Mouse (Mus musculus): ENCODE results near the gene Erc2.

The Erc2 gene

GRCm38 (mm10) chr14:27622176-27622922 lies at the start of gene Erc2:
Gene Erc2 (plus strand): TSS chr14:27622428.
- DNase-seq = peak; percentile 84 to 92

- DNase-seq = no peak
Measured at GRCm38 (mm10) chr14:27578443-27578842, 43.8 kb upstream of the Erc2 start.

GRCm38 (mm10) chr14:27589616-27590015 lies 32.6 kb upstream of the Erc2 start:
- DNase-seq = peak; percentile 23 to 64

- DNase-seq = no peak
Measured at GRCm38 (mm10) chr14:27592163-27592562, 30.1 kb upstream of the Erc2 start.

GRCm38 (mm10) chr14:27596265-27596664 lies 26.0 kb upstream of the Erc2 start:
- peak; percentile 55 to 78 for DNase-seq

- DNase-seq = peak; percentile 16 to 49
Measured at GRCm38 (mm10) chr14:27602136-27602535, 20.1 kb upstream of the Erc2 start.

- no peak for DNase-seq
Measured at GRCm38 (mm10) chr14:27607419-27607818, 14.8 kb upstream of the Erc2 start.

- no peak for DNase-seq
Measured at GRCm38 (mm10) chr14:27613766-27614165, 8.5 kb upstream of the Erc2 start.

- no peak for DNase-seq
Measured at GRCm38 (mm10) chr14:27617286-27617685, 4.9 kb upstream of the Erc2 start.

GRCm38 (mm10) chr14:27621576-27621975 lies 652 bp upstream of the Erc2 start:
- DNase-seq = no peak

- no peak for DNase-seq
Measured at GRCm38 (mm10) chr14:27622923-27623219, 643 bp downstream of the Erc2 start.

- DNase-seq = peak; percentile 84 to 89
Measured at GRCm38 (mm10) chr14:27623368-27623767, 1.1 kb downstream of the Erc2 start.

GRCm38 (mm10) chr14:27628701-27629100 lies 6.5 kb downstream of the Erc2 start:
- DNase-seq = no peak

- DNase-seq = no peak
Measured at GRCm38 (mm10) chr14:27629369-27630012, 7.3 kb downstream of the Erc2 start.

GRCm38 (mm10) chr14:27630973-27631640 lies 8.9 kb downstream of the Erc2 start:
- DNase-seq = no peak

- no peak for DNase-seq
Measured at GRCm38 (mm10) chr14:27634761-27635160, 12.5 kb downstream of the Erc2 start.

GRCm38 (mm10) chr14:27636556-27636955 lies 14.3 kb downstream of the Erc2 start:
- no peak for DNase-seq

GRCm38 (mm10) chr14:27641382-27641781 lies 19.2 kb downstream of the Erc2 start:
- DNase-seq = no peak

- no peak for DNase-seq
Measured at GRCm38 (mm10) chr14:27642981-27643380, 20.8 kb downstream of the Erc2 start.

GRCm38 (mm10) chr14:27654670-27655069 lies 32.4 kb downstream of the Erc2 start:
- no peak for DNase-seq

GRCm38 (mm10) chr14:27658616-27659015 lies 36.4 kb downstream of the Erc2 start:
- DNase-seq = no peak

- DNase-seq = no peak
Measured at GRCm38 (mm10) chr14:27661466-27661865, 39.2 kb downstream of the Erc2 start.

- no peak for DNase-seq
Measured at GRCm38 (mm10) chr14:27662251-27662650, 40.0 kb downstream of the Erc2 start.

All from cerebellum, postnatal 25 days (tissue).